Mouse (Mus musculus) embryonic facial prominence, embryonic 15.5 days (tissue): ENCODE data around the gene Dgcr6. TPM values are rescaled to one million over a fixed set of nuclear protein-coding genes. Genes with fewer than 3 reads are reported as not detected.

Experiments
- ATAC-seq: fragments of 200-750 bp; cut with Nextera tagmentation; 2 replicates; pipeline ENCODE4 v1.8.0; 2017; ENCODE audit warnings: low read depth, moderate TSS enrichment; ENCODE audit not compliant: insufficient number of reproducible peaks, low FRiP score, low TSS enrichment
- H3K27ac ChIP-seq: fragments of 300-500 bp; sonication (generic); replicated peaks from 2 replicates; pipeline ENCODE4 v1.5.1; 2015; ENCODE audit warnings: mild to moderate bottlenecking, inconsistent platforms
- H3K27me3 ChIP-seq: fragments of 300-500 bp; sonication (generic); 2 replicates; pipeline ENCODE4 v1.6.1; 2015; ENCODE audit warnings: inconsistent platforms
- H3K36me3 ChIP-seq: fragments of 300-500 bp; sonication (generic); 2 replicates; pipeline ENCODE4 v1.6.1; 2015; ENCODE audit warnings: mild to moderate bottlenecking, inconsistent platforms
- H3K4me1 ChIP-seq: fragments of 300-500 bp; sonication (generic); 2 replicates; pipeline ENCODE4 v1.6.1; 2015; ENCODE audit warnings: inconsistent platforms
- H3K4me2 ChIP-seq: fragments of 300-500 bp; sonication (generic); replicated peaks from 2 replicates; pipeline ENCODE4 v1.6.1; 2015; ENCODE audit warnings: mild to moderate bottlenecking, inconsistent platforms
- H3K4me3 ChIP-seq: fragments of 300-500 bp; sonication (generic); replicated peaks from 2 replicates; pipeline ENCODE4 v1.5.1; 2015; ENCODE audit warnings: mild to moderate bottlenecking, inconsistent platforms
- H3K9ac ChIP-seq: fragments of 300-500 bp; sonication (generic); 2 replicates; pipeline ENCODE4 v1.6.1; 2015; ENCODE audit warnings: inconsistent platforms
- H3K9me3 ChIP-seq: fragments of 300-500 bp; sonication (generic); replicated peaks from 2 replicates; pipeline ENCODE4 v1.6.1; 2016; ENCODE audit warnings: inconsistent platforms
- WGBS: fragments of 180-500 bp; shearing (Covaris S2); methylation state at CpG from one replicate; pipeline ENCODE4 v1.1.7; 2015; 5-methylcytosine and 5-hydroxymethylcytosine counted together
- polyA plus RNA-seq: library from polyadenylated mRNA; unstranded; fragments of >200 nt; fragmentation: Nextera tagmentation; extraction: Ambion mirVana; gene quantifications from 2 replicates; pipeline ENCODE4 v1.2.1, GENCODE M21; 2015

The Dgcr6 gene
- polyA plus RNA-seq, 1 experiment from 2014 or later: 108 TPM

GRCm38 (mm10) chr16:18070798-18071197 is 18.1 kb downstream of the Dgcr6 start:
- peaks cover 13% of the 10 kb centered on the region for H3K4me1 ChIP-seq
- no peaks in the 10 kb centered on the region for H3K27me3 ChIP-seq
- H3K9ac ChIP-seq: no peak overlapping the region
- WGBS: 90% methylated on average over 5 of the region's 5 CpGs
- peaks cover 40% of the 10 kb centered on the region for H3K36me3 ChIP-seq
- H3K9me3 ChIP-seq: no peaks in the 10 kb centered on the region
- no peak overlapping the region for H3K4me3 ChIP-seq
- H3K4me2 ChIP-seq: no peak overlapping the region
- H3K27ac ChIP-seq: no peak overlapping the region
- no peak for ATAC-seq

- Histone ChIP-seq H3K9ac (no peak overlapping the region), H3K27ac (no peak overlapping the region), H3K4me2 (no peak overlapping the region), H3K27me3 (no peaks in the 10 kb centered on the region), H3K4me1 (peaks cover 7% of the 10 kb centered on the region; the same call in 1 of the 2 replicates), H3K4me3 (no peak overlapping the region), H3K9me3 (no peaks in the 10 kb centered on the region), H3K36me3 (peaks cover 40% of the 10 kb centered on the region)
- ATAC-seq: no peak
- 94% methylated on average over 13 of the region's 13 CpGs for WGBS
Observed at GRCm38 (mm10) chr16:18072089-18072488, 19.4 kb downstream of the Dgcr6 start.

- WGBS: 73% methylated on average over 9 of the region's 9 CpGs
- H3K4me1 ChIP-seq: no peaks in the 10 kb centered on the region
- H3K4me3 ChIP-seq: no peak overlapping the region
- H3K9ac ChIP-seq: no peak overlapping the region
- no peak overlapping the region for H3K4me2 ChIP-seq
- H3K27ac ChIP-seq: no peak overlapping the region
- ATAC-seq: no peak
- H3K9me3 ChIP-seq: no peaks in the 10 kb centered on the region
- no peaks in the 10 kb centered on the region for H3K27me3 ChIP-seq
- peaks cover 40% of the 10 kb centered on the region for H3K36me3 ChIP-seq
Observed at GRCm38 (mm10) chr16:18073259-18073962, 20.8 kb downstream of the Dgcr6 start.

GRCm38 (mm10) chr16:18074611-18075010 is 22.0 kb downstream of the Dgcr6 start:
- Histone ChIP-seq H3K9me3 (no peaks in the 10 kb centered on the region), H3K27me3 (no peaks in the 10 kb centered on the region), H3K27ac (no peak overlapping the region), H3K9ac (no peak overlapping the region), H3K4me1 (no peaks in the 10 kb centered on the region), H3K36me3 (peaks cover 29% of the 10 kb centered on the region), H3K4me3 (no peak overlapping the region), H3K4me2 (no peak overlapping the region)
- no peak for ATAC-seq
- WGBS: 85% methylated on average over 5 of the region's 5 CpGs

- Histone ChIP-seq H3K9ac (no peak overlapping the region), H3K27me3 (no peaks in the 10 kb centered on the region), H3K4me1 (no peaks in the 10 kb centered on the region), H3K4me3 (no peak overlapping the region), H3K9me3 (no peaks in the 10 kb centered on the region), H3K4me2 (no peak overlapping the region), H3K27ac (no peak overlapping the region), H3K36me3 (peaks cover 23% of the 10 kb centered on the region)
- 37% methylated on average over 3 of the region's 3 CpGs for WGBS
- ATAC-seq: no peak
Observed at GRCm38 (mm10) chr16:18075201-18075600, 22.5 kb downstream of the Dgcr6 start.

GRCm38 (mm10) chr16:18078314-18079015 is 25.8 kb downstream of the Dgcr6 start:
- H3K9ac ChIP-seq: no peak overlapping the region
- H3K36me3 ChIP-seq: no peaks in the 10 kb centered on the region
- WGBS: 85% methylated on average over 5 of the region's 5 CpGs
- ATAC-seq: no peak
- H3K27ac ChIP-seq: no peak overlapping the region
- H3K27me3 ChIP-seq: no peaks in the 10 kb centered on the region
- H3K9me3 ChIP-seq: no peaks in the 10 kb centered on the region
- H3K4me2 ChIP-seq: no peak overlapping the region
- no peaks in the 10 kb centered on the region for H3K4me1 ChIP-seq
- H3K4me3 ChIP-seq: no peak overlapping the region

GRCm38 (mm10) chr16:18079300-18079699 is 26.6 kb downstream of the Dgcr6 start:
- 0 out of 2 replicates have a peak, but pooled peaks cover 4% of the 10 kb centered on the region for H3K4me1 ChIP-seq
- H3K9ac ChIP-seq: no peak overlapping the region
- H3K27ac ChIP-seq: no peak overlapping the region
- no peak overlapping the region for H3K4me2 ChIP-seq
- WGBS: 89% methylated on average over 2 of the region's 2 CpGs
- H3K36me3 ChIP-seq: no peaks in the 10 kb centered on the region
- H3K4me3 ChIP-seq: no peak overlapping the region
- no peak for ATAC-seq
- H3K27me3 ChIP-seq: no peaks in the 10 kb centered on the region
- H3K9me3 ChIP-seq: no peaks in the 10 kb centered on the region

- WGBS: 78% methylated on average over 7 of the region's 7 CpGs
Observed at GRCm38 (mm10) chr16:18080171-18080570, 27.5 kb downstream of the Dgcr6 start.

GRCm38 (mm10) chr16:18081149-18081827 is 28.6 kb downstream of the Dgcr6 start:
- Histone ChIP-seq H3K4me3 (no peak overlapping the region), H3K27ac (no peak overlapping the region), H3K9ac (no peak overlapping the region), H3K4me1 (0 out of 2 replicates have a peak, but pooled peaks cover 4% of the 10 kb centered on the region), H3K36me3 (no peaks in the 10 kb centered on the region), H3K9me3 (no peaks in the 10 kb centered on the region), H3K4me2 (no peak overlapping the region), H3K27me3 (no peaks in the 10 kb centered on the region)
- 83% methylated on average over 10 of the region's 10 CpGs for WGBS
- no peak for ATAC-seq

More at GRCm38 (mm10) chr16:18080171-18080570, 27.5 kb downstream of the Dgcr6 start:
- no peak overlapping the region for H3K4me3 ChIP-seq
- no peaks in the 10 kb centered on the region for H3K27me3 ChIP-seq
- no peak for ATAC-seq
- H3K4me1 ChIP-seq: 0 out of 2 replicates have a peak, but pooled peaks cover 4% of the 10 kb centered on the region
- H3K4me2 ChIP-seq: no peak overlapping the region
- no peak overlapping the region for H3K9ac ChIP-seq
- no peaks in the 10 kb centered on the region for H3K9me3 ChIP-seq
- no peaks in the 10 kb centered on the region for H3K36me3 ChIP-seq
- H3K27ac ChIP-seq: no peak overlapping the region

- no peak overlapping the region for H3K9ac ChIP-seq
Observed at GRCm38 (mm10) chr16:18082291-18082690, 29.6 kb downstream of the Dgcr6 start.

GRCm38 (mm10) chr16:18083231-18083951 is 30.7 kb downstream of the Dgcr6 start:
- Histone ChIP-seq H3K9me3 (no peaks in the 10 kb centered on the region), H3K36me3 (no peaks in the 10 kb centered on the region), H3K9ac (no peak overlapping the region), H3K27me3 (0 out of 2 replicates have a peak, but pooled peaks cover 8% of the 10 kb centered on the region), H3K27ac (no peak overlapping the region), H3K4me1 (peaks cover 14% of the 10 kb centered on the region), H3K4me3 (no peak overlapping the region), H3K4me2 (no peak overlapping the region)
- WGBS: 78% methylated on average over 18 of the region's 18 CpGs
- ATAC-seq: no peak

More at GRCm38 (mm10) chr16:18082291-18082690, 29.6 kb downstream of the Dgcr6 start:
- Histone ChIP-seq H3K4me2 (no peak overlapping the region), H3K36me3 (no peaks in the 10 kb centered on the region), H3K9me3 (no peaks in the 10 kb centered on the region), H3K27me3 (0 out of 2 replicates have a peak, but pooled peaks cover 2% of the 10 kb centered on the region), H3K4me1 (0 out of 2 replicates have a peak, but pooled peaks cover 4% of the 10 kb centered on the region), H3K27ac (no peak overlapping the region), H3K4me3 (no peak overlapping the region)
- WGBS: 82% methylated on average over 1 of the region's 1 CpGs
- ATAC-seq: no peak
